Mouse (Mus musculus) embryonic facial prominence, embryonic 14.5 days (tissue): ENCODE results near the gene Ensa. TPM values are rescaled to one million over a fixed set of nuclear protein-coding genes. Genes with fewer than 3 reads are reported as not detected.

Experiments
- ATAC-seq: fragments of 200-750 bp; cut with Nextera tagmentation; 2 replicates; pipeline ENCODE4 v1.8.0; 2017; ENCODE audit warnings: low read depth, moderate number of reproducible peaks, moderate TSS enrichment
- DNase-seq: peaks from one replicate; pipeline ENCODE4 v3.0.0-alpha.2; 2015; ENCODE audit warnings: low spot score
- H3K27ac ChIP-seq: fragments of 300-500 bp; sonication (generic); replicated peaks from 2 replicates; pipeline ENCODE4 v1.5.1; 2014; ENCODE audit warnings: low read depth, mild to moderate bottlenecking, low read length, moderate library complexity
- H3K27me3 ChIP-seq: fragments of 300-500 bp; sonication (generic); replicated peaks from 2 replicates; pipeline ENCODE4 v1.6.1; 2014; ENCODE audit warnings: low read length; ENCODE audit not compliant: control insufficient read depth, insufficient read depth
- H3K36me3 ChIP-seq: fragments of 300-500 bp; sonication (generic); 2 replicates; pipeline ENCODE4 v1.6.1; 2014; ENCODE audit warnings: low read length, mixed read lengths; ENCODE audit not compliant: control insufficient read depth, insufficient read depth
- H3K4me1 ChIP-seq: fragments of 300-500 bp; sonication (generic); 2 replicates; pipeline ENCODE4 v1.6.1; 2014; ENCODE audit warnings: antibody characterized with exemption, low read length; ENCODE audit not compliant: control insufficient read depth, insufficient read depth
- H3K4me2 ChIP-seq: fragments of 300-500 bp; sonication (generic); 2 replicates; pipeline ENCODE4 v1.6.1; 2014; ENCODE audit warnings: low read depth, mild to moderate bottlenecking, low read length, moderate library complexity, mixed read lengths
- H3K4me3 ChIP-seq: fragments of 300-500 bp; sonication (generic); 2 replicates; pipeline ENCODE4 v1.5.1; 2014; ENCODE audit warnings: low read depth, mild to moderate bottlenecking, low read length
- H3K9ac ChIP-seq: fragments of 300-500 bp; sonication (generic); 2 replicates; pipeline ENCODE4 v1.6.1; 2014; ENCODE audit warnings: low read depth, mild to moderate bottlenecking, low read length, moderate library complexity, mixed read lengths
- H3K9me3 ChIP-seq: fragments of 300-500 bp; sonication (generic); 2 replicates; pipeline ENCODE4 v1.6.1; 2016; ENCODE audit warnings: low read length; ENCODE audit not compliant: control insufficient read depth
- WGBS: fragments of 180-500 bp; shearing (Covaris S2); extraction: QIAGEN DNeasy Blood & Tissue Kit; methylation state at CpG from one replicate; pipeline ENCODE4 v1.1.7; 2014; 5-methylcytosine and 5-hydroxymethylcytosine counted together
- polyA plus RNA-seq: library from polyadenylated mRNA; unstranded; fragments of >200 nt; fragmentation: Nextera tagmentation; extraction: Ambion mirVana; gene quantifications from 2 replicates; pipeline ENCODE4 v1.2.1, GENCODE M21; 2014

Ensa gene
- polyA plus RNA-seq, 1 experiment from 2014 or later = 59.8 TPM

DNA sequence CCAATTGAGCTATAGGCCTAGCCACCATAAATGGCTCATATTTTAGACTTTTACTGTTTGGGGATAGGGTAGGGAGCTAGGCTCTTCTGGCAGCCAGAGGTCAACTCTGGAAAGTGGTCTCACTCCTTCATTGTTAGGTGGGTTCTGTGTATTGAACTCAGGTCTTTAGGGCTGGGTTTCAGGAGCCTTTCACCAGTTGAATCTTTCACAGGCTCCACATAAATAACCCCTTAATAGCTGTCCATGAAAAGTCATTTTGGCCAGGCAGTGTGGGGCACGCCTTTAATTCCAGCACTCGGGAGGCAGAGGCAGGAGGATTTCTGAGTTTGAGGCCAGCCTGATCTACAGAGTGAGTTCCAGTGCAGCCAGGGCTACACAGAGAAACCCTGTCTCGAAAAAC, 32.9 kb downstream of the Ensa start:
- 91% methylated on average over 3 of the region's 3 CpGs for WGBS
- H3K4me2 ChIP-seq = peak overlapping the region; percentile 75
- H3K4me3 ChIP-seq = peak overlapping the region; percentile 99; the same call in 1 of the 2 replicates
- H3K27me3 ChIP-seq = no peaks in the 10 kb centered on the region
- no peaks in the 10 kb centered on the region for H3K9me3 ChIP-seq
- H3K36me3 ChIP-seq = peaks cover 27% of the 10 kb centered on the region
- peaks cover 25% of the 10 kb centered on the region for H3K4me1 ChIP-seq
- DNase-seq (no peak), ATAC-seq (no peak)
- no peak overlapping the region; the same call in 1 of the 2 replicates for H3K9ac ChIP-seq
- H3K27ac ChIP-seq = peak overlapping the region; percentile 99; the same call in 1 of the 2 replicates

DNA sequence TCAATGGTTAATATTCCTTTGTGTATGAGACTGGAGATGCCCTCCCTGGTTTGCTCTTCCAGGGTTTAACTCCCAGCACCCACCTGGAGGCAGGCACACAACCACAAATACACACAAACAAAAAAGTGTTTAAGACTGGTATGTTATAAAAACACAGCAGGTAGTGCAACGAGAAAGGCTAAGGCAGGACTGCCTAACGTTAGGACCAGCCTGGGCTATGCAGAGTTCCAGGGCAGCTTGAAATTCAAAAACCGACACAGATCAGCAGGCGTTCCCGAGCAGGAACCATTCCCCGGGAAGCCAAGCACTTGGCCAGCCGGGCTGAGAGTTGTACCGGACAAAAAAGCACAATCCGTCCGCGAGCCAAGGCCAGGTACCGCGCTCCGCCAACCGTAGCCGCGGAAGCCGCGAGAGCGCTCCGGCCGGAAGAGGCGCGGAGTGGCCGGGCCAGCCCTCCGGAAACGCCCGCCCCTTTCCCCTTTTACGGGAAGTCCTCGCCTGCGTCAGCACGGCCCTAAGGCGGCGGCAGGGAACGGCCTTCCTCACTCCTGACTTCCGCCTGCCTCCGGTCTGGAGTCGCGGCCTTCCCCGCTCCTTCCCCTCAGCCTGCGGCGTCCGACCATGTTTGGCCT, 33.6 kb downstream of the Ensa start, which contains the start of gene Mcl1:
Gene Mcl1, plus strand, starts transcription at position 553 of the 632 bp plus-strand sequence.
- Histone ChIP-seq H3K4me1 (peaks cover 26% of the 10 kb centered on the region), H3K4me3 (peak within 1 kb of the TSS; percentile 99), H3K4me2 (peak within 1 kb of the TSS; percentile 75), H3K9ac (peak within 1 kb of the TSS; percentile 100), H3K9me3 (no peaks in the 10 kb centered on the region), H3K27ac (peak within 1 kb of the TSS; percentile 99), H3K36me3 (peaks cover 33% of the 10 kb centered on the region), H3K27me3 (no peaks in the 10 kb centered on the region)
- 0% methylated on average over 31 of the region's 43 CpGs for WGBS
- peak; percentile 97 for ATAC-seq
- peak; percentile 98 for DNase-seq

DNA sequence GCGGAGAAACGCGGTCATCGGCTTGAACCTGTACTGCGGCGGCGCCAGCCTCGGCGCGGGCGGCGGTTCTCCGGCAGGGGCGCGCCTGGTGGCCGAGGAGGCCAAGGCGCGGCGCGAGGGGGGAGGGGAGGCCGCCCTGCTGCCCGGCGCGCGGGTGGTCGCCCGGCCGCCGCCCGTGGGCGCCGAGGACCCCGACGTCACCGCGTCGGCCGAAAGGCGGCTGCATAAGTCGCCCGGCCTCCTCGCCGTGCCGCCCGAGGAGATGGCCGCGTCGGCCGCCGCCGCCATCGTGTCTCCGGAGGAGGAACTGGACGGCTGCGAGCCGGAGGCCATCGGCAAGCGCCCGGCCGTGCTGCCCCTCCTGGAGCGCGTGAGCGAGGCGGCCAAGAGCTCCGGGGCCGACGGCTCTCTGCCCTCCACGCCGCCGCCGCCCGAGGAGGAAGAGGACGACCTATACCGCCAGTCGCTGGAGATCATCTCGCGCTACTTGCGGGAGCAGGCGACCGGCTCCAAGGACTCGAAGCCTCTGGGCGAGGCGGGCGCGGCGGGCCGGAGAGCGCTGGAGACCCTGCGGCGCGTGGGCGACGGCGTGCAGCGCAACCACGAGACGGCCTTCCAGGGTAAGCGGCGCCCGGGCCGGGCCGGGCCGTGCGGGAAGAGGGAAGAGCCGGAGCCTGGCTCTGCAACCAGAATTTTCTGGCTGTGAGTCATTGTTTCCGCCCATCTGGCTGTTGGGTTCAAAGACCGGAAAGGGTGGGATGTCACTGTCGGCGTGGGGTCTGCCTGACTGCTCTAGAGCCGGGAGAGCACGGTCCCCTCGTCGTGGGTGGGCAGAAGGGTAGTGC, 34.3 kb downstream of the Ensa start:
- peak overlapping the region; percentile 99 for H3K4me3 ChIP-seq
- no peaks in the 10 kb centered on the region for H3K9me3 ChIP-seq
- peaks cover 41% of the 10 kb centered on the region for H3K36me3 ChIP-seq
- peak; percentile 93 for DNase-seq
- H3K9ac ChIP-seq = peak overlapping the region; percentile 100
- peak; percentile 53 for ATAC-seq
- H3K27ac ChIP-seq = peak overlapping the region; percentile 99
- peaks cover 26% of the 10 kb centered on the region for H3K4me1 ChIP-seq
- under 1% methylated on average over 43 of the region's 113 CpGs for WGBS
- H3K4me2 ChIP-seq = peak overlapping the region; percentile 75
- no peaks in the 10 kb centered on the region for H3K27me3 ChIP-seq

DNA sequence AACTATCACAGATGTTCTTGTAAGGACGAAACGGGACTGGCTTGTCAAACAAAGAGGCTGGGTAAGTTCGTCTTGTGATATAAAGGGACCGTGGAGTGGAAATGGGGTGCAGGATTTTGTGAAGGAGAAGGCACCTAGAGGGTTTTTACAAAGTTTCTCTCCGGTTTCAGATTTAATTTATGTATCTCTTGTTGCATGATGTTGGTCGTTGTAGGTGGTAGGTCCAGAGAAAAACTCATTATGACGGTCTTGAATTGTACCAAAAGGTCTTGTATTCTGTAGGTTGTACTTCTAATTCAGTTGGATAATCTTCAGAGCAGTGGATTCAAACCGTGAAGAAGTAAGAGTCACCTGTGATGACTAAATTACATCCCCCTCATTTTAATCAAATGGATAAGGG, 35.2 kb downstream of the Ensa start:
- peak overlapping the region; percentile 99 for H3K27ac ChIP-seq
- 2% methylated on average over 8 of the region's 8 CpGs for WGBS
- peak overlapping the region; percentile 75 for H3K4me2 ChIP-seq
- no peak for ATAC-seq
- peak overlapping the region; percentile 99 for H3K4me3 ChIP-seq
- no peak for DNase-seq
- H3K9me3 ChIP-seq = no peaks in the 10 kb centered on the region
- peaks cover 49% of the 10 kb centered on the region for H3K36me3 ChIP-seq
- peaks cover 26% of the 10 kb centered on the region for H3K4me1 ChIP-seq
- peak overlapping the region; percentile 100 for H3K9ac ChIP-seq
- no peaks in the 10 kb centered on the region for H3K27me3 ChIP-seq

DNA sequence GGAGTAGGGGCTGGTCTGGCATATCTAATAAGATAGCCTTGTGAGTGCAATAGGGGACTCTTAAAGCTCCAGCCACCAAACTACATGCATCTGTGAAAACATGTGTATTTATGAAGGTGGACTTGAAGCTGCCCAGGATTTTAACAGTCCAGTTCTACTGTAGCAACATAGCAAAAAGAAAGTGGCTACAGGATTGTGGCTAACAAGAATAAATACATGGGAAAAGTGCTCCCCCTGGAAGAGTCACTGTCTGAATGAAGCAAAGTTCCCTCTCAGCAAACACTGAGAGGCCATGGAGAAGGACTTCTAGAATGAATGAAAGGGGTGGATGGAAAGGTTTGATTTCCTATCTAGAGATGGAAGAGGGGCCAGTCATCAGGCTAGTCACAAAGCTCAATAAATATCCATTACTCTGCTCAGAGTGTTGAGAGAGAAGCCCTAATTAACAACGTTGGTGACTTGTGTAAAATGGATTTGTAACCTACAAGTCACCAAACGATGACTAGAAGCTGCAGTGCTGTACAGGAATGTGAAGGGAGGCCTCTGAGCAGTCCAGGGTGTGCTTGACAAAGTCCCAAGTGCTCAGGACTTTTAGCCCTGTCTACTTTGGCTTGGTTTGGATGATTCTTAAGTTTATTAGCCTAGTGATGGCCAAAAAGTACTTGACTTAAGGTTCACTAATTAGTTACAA, 36.1 kb downstream of the Ensa start:
- Histone ChIP-seq H3K4me3 (peak overlapping the region; percentile 99), H3K9ac (peak overlapping the region; percentile 100), H3K4me1 (peaks cover 26% of the 10 kb centered on the region), H3K9me3 (no peaks in the 10 kb centered on the region), H3K36me3 (peaks cover 59% of the 10 kb centered on the region), H3K4me2 (peak overlapping the region; percentile 75), H3K27me3 (no peaks in the 10 kb centered on the region), H3K27ac (no peak overlapping the region)
- 49% methylated on average over 2 of the region's 2 CpGs for WGBS
- no peak for DNase-seq
- no peak for ATAC-seq

DNA sequence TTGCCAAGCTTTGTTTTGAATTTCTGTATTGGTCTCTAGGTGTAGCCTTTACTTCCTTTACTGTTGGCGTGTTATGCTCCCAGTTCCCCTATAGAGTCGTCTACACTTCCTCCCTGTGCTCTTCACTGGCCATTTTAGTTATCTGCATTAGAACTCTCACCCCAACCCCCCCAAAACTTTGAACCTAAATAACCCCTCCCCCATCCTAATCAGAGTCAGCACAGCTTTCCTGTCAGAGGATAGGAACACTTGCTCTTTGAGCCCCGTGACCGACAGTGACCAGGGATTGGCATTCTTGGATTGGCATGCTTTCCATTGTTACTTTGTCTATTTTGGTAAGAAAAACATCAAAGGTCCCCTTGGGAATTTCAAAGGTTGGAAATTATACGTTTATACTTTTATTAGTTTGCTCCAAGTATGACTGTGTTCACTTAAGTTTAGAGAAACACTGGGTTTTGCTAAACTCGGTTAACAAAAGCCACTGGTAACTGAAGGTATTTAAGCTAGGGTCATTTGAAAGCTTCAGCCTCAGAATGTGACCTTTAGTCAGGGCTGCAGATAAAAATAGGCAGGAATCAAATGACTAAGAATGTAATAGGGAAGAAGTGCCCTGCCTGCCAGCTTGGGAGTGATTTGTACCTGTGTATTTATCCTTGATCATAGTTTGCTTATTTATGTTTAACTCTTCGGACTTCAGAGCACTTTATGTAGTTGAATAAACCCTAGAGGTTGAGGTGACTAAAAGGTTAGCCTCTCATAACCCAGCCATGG, 37.3 kb downstream of the Ensa start:
- no peak overlapping the region for H3K9ac ChIP-seq
- peaks cover 64% of the 10 kb centered on the region for H3K36me3 ChIP-seq
- WGBS = 47% methylated on average over 7 of the region's 7 CpGs
- H3K27me3 ChIP-seq = no peaks in the 10 kb centered on the region
- ATAC-seq (no peak), DNase-seq (no peak)
- peak overlapping the region; percentile 75 for H3K4me2 ChIP-seq
- H3K4me1 ChIP-seq = peaks cover 26% of the 10 kb centered on the region
- no peaks in the 10 kb centered on the region for H3K9me3 ChIP-seq
- H3K27ac ChIP-seq = no peak overlapping the region; the same call in 1 of the 2 replicates
- H3K4me3 ChIP-seq = peak overlapping the region; percentile 13

DNA sequence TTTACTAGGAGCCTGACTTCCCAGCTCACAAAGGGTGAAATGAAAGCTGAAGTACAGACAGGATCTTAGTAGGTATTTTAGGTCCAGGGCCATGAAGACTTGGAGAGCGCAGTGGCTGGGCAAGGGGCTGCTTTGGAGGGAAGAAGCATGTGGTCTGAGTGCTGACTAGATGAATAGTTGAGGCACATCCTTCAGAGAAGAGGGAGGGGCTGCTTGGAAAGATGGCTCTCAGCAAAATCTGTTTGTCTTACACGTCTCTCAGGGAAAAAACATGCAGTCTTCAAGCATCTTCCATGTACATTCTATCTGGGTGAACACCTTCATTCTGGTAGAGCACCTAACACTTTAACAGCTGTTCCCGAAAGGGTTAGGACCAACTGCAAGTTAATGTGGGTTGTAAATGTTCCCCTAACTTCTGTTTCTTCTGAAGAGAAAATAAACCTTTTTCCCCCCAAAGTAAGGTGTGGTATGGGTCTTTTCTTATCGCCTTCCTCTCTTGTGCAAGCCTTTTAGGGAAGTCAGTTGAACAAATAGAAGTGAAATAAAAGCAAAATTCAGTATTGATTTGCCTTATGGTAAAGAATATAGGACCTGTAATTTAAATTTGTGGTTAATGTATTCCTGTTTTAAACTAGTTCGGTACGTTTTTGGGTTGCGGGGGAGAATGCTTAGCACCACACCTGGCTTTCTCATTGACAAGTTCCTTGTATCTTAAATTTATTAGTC, 38.1 kb downstream of the Ensa start:
- no peak for DNase-seq
- no peak for ATAC-seq
- no peak overlapping the region for H3K27ac ChIP-seq
- peak overlapping the region; percentile 75; the same call in 1 of the 2 replicates for H3K4me2 ChIP-seq
- peaks cover 26% of the 10 kb centered on the region for H3K4me1 ChIP-seq
- H3K27me3 ChIP-seq = no peaks in the 10 kb centered on the region
- no peak overlapping the region for H3K9ac ChIP-seq
- WGBS = 84% methylated on average over 7 of the region's 7 CpGs
- no peaks in the 10 kb centered on the region for H3K9me3 ChIP-seq
- H3K4me3 ChIP-seq = no peak overlapping the region
- H3K36me3 ChIP-seq = peaks cover 64% of the 10 kb centered on the region
